Mouse (Mus musculus) limb, embryonic 15.5 days (tissue): ENCODE measurements around the gene Gm10521. TPM values are rescaled to one million over a fixed set of nuclear protein-coding genes. Genes with fewer than 3 reads are reported as not detected.
"Not testable (repeated sequence)": the region's sequence is repeated elsewhere in the genome, so short reads cannot be mapped to it uniquely, and the experiment has no call there.

Experiments used
- ATAC-seq: fragments of 200-750 bp; cut with Nextera tagmentation; 2 replicates; pipeline ENCODE4 v1.8.0; 2017; ENCODE audit warnings: low read depth, moderate TSS enrichment; ENCODE audit not compliant: insufficient number of reproducible peaks, low FRiP score, low TSS enrichment
- H3K27ac ChIP-seq: fragments of 300-500 bp; sonication (generic); 2 replicates; pipeline ENCODE4 v1.5.1; 2015; ENCODE audit warnings: moderate library complexity, mild to moderate bottlenecking, inconsistent platforms
- H3K27me3 ChIP-seq: fragments of 300-500 bp; sonication (generic); 2 replicates; pipeline ENCODE4 v1.6.1; 2015; ENCODE audit warnings: inconsistent platforms
- H3K36me3 ChIP-seq: fragments of 300-500 bp; sonication (generic); 2 replicates; pipeline ENCODE4 v1.6.1; 2015; ENCODE audit warnings: inconsistent platforms
- H3K4me1 ChIP-seq: fragments of 300-500 bp; sonication (generic); 2 replicates; pipeline ENCODE4 v1.6.1; 2015; ENCODE audit warnings: inconsistent platforms
- H3K4me2 ChIP-seq: fragments of 300-500 bp; sonication (generic); 2 replicates; pipeline ENCODE4 v1.6.1; 2015; ENCODE audit warnings: mild to moderate bottlenecking, inconsistent platforms
- H3K4me3 ChIP-seq: fragments of 300-500 bp; sonication (generic); 2 replicates; pipeline ENCODE4 v1.5.1; 2015; ENCODE audit warnings: mild to moderate bottlenecking, inconsistent platforms
- H3K9ac ChIP-seq: fragments of 300-500 bp; sonication (generic); 2 replicates; pipeline ENCODE4 v1.6.1; 2015; ENCODE audit warnings: inconsistent platforms
- H3K9me3 ChIP-seq: fragments of 300-500 bp; sonication (generic); 2 replicates; pipeline ENCODE4 v1.6.1; 2016; ENCODE audit warnings: inconsistent platforms
- WGBS: fragments of 180-500 bp; shearing (Covaris S2); methylation state at CpG from one replicate; pipeline ENCODE4 v1.1.7; 2015; 5-methylcytosine and 5-hydroxymethylcytosine counted together
- polyA plus RNA-seq: library from polyadenylated mRNA; unstranded; fragments of >200 nt; fragmentation: Nextera tagmentation; extraction: Ambion mirVana; gene quantifications from 2 replicates; pipeline ENCODE4 v1.2.1, GENCODE M21; 2015

Gm10521 gene
- polyA plus RNA-seq, result not detected in 2 replicates

DNA sequence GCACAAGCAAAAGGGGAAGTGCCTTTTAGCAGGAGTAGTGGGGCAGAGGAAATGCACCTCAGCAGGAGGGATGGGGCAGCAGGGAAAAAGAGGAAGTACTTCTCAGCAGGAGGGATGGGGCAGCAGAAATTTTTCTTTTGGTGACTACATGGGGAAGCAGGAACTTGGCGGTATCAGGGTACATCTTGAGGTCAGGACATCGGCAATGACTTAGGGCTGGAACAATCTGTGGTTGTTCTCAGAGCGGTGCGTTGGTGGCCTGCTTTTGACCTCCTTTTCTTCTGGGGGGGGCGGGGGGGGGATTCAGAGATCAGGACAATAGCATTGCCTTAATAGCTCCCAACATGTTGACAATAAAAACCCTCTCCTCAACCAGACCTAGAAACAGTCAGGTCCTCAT is at the start of gene Gm10521:
Gene Gm10521, plus strand, starts transcription at position 301 of the 400 bp plus-strand sequence.
- not testable (repeated sequence) for H3K4me1 ChIP-seq, H3K4me2 ChIP-seq, H3K27ac ChIP-seq, ATAC-seq, H3K36me3 ChIP-seq, H3K9me3 ChIP-seq, H3K4me3 ChIP-seq, H3K27me3 ChIP-seq, H3K9ac ChIP-seq
- WGBS, result 79% methylated on average over 5 of the region's 5 CpGs

DNA sequence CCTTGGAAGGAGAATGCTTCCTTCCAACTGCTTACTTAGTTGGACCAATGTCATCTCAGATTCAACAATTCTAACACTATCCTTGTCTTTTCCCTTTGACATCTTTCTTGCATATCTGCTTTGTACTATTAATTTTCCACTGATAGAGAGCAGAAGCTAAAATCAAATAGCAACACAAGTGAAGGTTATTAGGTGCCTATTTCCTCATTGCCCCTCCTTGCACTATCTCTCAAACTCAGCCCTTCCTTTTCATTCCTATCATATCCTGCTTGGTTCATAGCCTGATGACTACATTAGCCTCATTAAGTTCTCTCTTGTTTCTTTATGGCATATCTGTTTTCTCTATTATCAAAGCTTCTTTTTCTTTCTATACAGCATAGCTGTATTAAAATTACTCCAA is 47.3 kb upstream of the Gm10521 start:
- no peaks in the 10 kb centered on the region for H3K27me3 ChIP-seq
- no peak overlapping the region for H3K27ac ChIP-seq
- no peaks in the 10 kb centered on the region for H3K9me3 ChIP-seq
- ATAC-seq, result no peak
- no peaks in the 10 kb centered on the region for H3K36me3 ChIP-seq
- no peak overlapping the region for H3K4me2 ChIP-seq
- H3K4me3 ChIP-seq, result no peak overlapping the region
- no peaks in the 10 kb centered on the region for H3K4me1 ChIP-seq
- H3K9ac ChIP-seq, result no peak overlapping the region

DNA sequence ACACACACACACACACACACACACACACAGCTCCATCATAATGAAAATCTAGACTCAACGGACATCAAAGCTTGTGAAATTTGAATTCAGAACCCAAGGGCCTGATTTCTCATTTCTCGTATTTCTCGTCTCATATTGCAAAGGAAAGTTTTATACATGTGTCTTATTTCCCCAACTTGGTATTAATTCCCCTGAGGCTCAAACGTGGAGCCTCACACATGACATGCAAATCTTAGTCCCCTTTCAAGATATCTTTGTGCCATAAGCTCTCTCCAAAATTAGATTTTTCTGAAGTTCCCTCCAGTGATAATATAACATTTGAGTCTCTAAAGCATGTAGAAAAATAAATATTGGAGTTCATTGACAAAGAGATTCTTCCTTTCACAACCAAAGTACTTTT is 46.7 kb upstream of the Gm10521 start:
- Histone ChIP-seq H3K4me3 (no peak overlapping the region), H3K4me1 (no peaks in the 10 kb centered on the region)

DNA sequence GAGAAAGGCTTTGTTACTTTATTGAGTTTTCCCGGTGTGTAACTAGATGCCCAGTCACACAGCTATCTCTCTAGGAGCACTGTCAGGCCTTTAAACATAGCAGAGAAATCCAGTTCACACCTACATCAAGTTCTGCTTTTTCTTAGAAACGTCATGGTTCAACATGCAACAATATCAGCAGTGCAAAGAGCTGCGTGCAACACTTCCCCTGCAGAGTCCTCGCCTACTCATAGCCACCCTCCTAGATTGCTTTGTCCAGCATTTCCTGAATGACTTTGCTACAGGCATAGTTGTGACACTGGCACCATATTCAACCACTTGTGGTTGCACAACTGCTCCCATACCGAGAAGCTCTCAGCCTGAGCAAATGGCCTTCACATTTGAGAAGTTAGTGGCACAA is 46.0 kb upstream of the Gm10521 start:
- no peak overlapping the region for H3K4me3 ChIP-seq
- no peak overlapping the region for H3K4me2 ChIP-seq
- H3K4me1 ChIP-seq, result no peaks in the 10 kb centered on the region
- no peaks in the 10 kb centered on the region for H3K27me3 ChIP-seq
- no peak for ATAC-seq
- no peak overlapping the region for H3K9ac ChIP-seq
- 86% methylated on average over 5 of the region's 5 CpGs for WGBS
- H3K36me3 ChIP-seq, result no peaks in the 10 kb centered on the region
- H3K9me3 ChIP-seq, result no peaks in the 10 kb centered on the region
- H3K27ac ChIP-seq, result no peak overlapping the region

More for the DNA sequence above, 46.7 kb upstream of the Gm10521 start:
- Histone ChIP-seq H3K9me3 (no peaks in the 10 kb centered on the region), H3K27ac (no peak overlapping the region), H3K27me3 (no peaks in the 10 kb centered on the region), H3K36me3 (no peaks in the 10 kb centered on the region), H3K9ac (no peak overlapping the region), H3K4me2 (no peak overlapping the region)
- 79% methylated on average over 4 of the region's 4 CpGs for WGBS
- ATAC-seq, result no peak

DNA sequence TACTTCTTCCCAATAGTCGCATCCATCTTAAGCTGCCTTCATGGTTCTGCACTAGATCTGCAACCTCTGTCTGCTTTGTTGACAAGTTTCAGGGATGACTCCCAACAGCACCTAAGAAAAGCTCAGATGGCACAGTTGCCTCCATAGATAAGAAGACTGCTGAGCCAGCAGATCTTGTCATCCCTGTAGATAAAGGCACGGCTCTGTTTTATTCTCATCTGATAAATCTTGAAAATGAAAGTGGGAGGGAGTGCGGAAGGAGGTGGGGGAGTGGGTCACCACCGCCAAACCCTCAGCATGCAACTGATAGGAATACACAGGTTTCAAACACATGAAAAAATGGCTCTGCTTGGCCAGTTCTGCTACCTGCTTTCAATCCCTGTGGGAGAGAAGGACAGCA is 30.0 kb upstream of the Gm10521 start:
- H3K4me1 ChIP-seq, result no peaks in the 10 kb centered on the region
- ATAC-seq, result no peak
- H3K9ac ChIP-seq, result no peak overlapping the region
- no peaks in the 10 kb centered on the region for H3K27me3 ChIP-seq
- no peak overlapping the region for H3K4me2 ChIP-seq
- no peak overlapping the region for H3K4me3 ChIP-seq
- no peaks in the 10 kb centered on the region for H3K36me3 ChIP-seq
- WGBS, result 88% methylated on average over 4 of the region's 4 CpGs
- H3K9me3 ChIP-seq, result no peaks in the 10 kb centered on the region
- H3K27ac ChIP-seq, result no peak overlapping the region

DNA sequence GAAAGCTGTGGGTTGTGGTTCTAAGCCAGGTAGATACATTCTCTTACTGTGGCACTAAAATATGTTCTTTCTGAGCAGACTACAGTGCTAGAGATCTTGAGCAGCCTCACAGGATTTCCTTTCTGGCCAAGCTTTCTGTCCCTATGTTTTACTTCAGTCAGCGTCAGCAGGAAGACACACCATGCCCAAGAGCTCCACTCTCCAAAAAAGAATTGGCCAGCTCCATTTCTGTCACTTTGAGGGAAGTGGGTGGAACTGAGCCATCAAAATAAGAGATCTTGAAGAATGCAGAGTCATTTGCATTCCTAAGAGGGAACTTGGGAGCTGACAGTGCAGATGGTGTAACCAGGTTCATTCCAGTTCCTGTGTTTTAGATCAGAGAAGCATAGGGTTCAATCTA is 8.5 kb upstream of the Gm10521 start:
- Histone ChIP-seq H3K36me3 (no peaks in the 10 kb centered on the region), H3K4me3 (no peak overlapping the region), H3K4me1 (no peaks in the 10 kb centered on the region), H3K4me2 (no peak overlapping the region), H3K9me3 (no peaks in the 10 kb centered on the region), H3K27me3 (no peaks in the 10 kb centered on the region), H3K9ac (no peak overlapping the region), H3K27ac (no peak overlapping the region)
- ATAC-seq, result no peak
- WGBS, result 86% methylated on average over 1 of the region's 1 CpGs

DNA sequence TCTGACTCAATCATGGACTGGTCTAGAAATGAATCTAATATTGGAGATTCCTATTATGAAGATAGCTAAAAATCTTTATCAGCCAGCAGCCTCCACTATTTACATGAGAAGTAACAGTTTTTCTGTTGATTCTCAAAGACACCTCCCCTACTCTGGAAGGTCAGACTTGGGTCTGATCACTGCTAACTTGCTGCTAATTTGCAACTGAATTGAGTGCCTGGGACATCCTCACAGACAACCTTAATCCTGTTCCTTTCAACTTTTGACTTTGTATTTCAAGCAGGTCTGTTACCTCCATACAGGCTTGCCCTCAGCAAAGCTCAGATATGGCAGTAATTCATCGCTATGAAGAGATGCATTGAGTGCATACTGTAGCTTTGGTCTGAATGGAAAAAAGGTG is 8.5 kb downstream of the Gm10521 start:
- H3K9me3 ChIP-seq, result no peaks in the 10 kb centered on the region
- 75% methylated on average over 1 of the region's 1 CpGs for WGBS

DNA sequence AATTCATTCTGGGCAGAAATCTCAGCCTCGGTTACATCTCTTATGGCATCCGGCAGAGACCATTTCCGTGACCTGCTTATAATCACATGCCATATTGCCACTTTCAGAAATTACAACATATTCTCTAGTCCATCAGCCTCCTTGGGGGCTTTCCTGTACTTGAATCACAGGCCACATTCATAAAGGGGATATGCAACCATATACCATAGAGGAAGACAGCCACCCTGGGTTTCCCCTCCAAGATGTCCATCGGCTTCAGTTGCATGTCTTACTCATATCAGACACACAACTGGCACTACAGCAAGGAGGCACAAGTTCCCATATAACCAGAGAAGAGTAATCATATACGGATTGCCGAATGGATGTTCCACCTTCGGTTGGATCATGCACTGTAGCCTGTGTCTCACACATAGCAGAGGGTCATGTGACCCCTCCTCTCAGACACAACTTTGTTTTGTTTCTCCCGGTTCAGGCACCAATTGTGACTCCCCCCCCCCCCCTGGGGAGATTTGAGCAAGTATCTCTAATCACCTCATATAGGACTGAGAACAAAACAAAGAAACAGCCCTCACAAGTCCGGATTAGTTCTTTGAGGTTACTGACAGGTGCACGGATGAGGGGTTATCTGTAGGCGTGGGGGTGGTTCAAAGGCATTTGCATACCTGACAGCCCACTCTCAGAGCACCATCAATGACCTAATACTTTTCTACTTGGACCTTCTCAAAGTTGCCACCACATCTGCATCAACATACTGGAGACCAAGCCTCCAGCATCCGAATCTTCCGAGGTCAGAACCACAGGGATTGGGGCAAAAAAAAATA is 20.4 kb downstream of the Gm10521 start:
- H3K9ac ChIP-seq, result no peak overlapping the region
- no peak overlapping the region for H3K4me2 ChIP-seq
- H3K36me3 ChIP-seq, result no peaks in the 10 kb centered on the region
- H3K9me3 ChIP-seq, result no peaks in the 10 kb centered on the region
- WGBS, result 84% methylated on average over 13 of the region's 13 CpGs
- no peak overlapping the region for H3K4me3 ChIP-seq
- H3K27me3 ChIP-seq, result no peaks in the 10 kb centered on the region
- no peaks in the 10 kb centered on the region for H3K4me1 ChIP-seq
- no peak for ATAC-seq
- H3K27ac ChIP-seq, result no peak overlapping the region

More for the DNA sequence above, 8.5 kb downstream of the Gm10521 start:
- ATAC-seq, result no peak
- Histone ChIP-seq H3K4me1 (no peaks in the 10 kb centered on the region), H3K36me3 (no peaks in the 10 kb centered on the region), H3K27me3 (no peaks in the 10 kb centered on the region), H3K4me3 (no peak overlapping the region), H3K27ac (no peak overlapping the region), H3K4me2 (no peak overlapping the region), H3K9ac (no peak overlapping the region)

DNA sequence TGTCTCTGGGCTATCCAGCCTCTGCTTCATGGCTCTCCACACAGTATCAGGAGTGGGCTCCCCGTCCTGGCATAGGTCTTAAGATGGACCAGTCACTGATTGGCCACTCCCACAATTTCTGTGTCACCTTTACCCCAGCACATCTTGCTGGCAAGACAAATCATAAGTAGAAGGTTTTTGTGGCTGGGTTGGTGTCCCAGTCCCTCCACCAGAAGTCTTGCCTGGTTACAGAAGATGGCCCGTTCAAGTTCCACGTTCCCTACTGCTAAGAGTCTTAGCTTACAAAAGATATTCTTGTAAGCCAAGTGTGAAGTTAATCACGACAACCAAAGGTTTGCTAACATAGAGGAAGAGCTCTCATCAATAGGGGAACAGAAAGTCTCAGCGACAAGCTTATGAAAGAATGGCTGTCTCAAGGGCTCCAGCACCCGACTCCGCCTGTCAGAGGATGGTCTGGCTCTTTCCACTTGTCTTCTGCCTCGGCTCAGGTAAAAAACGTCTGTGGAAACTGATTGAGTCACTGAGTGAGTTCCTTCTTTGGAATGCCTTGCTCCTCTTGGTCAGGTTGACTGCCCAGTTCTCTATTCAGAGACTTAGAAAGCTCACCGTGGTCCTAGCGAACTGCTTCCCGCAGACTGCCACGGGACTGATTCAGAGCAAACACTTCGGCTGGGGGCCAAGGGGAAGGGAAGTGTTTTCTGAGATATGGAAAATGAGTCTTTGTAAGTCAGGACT is 22.0 kb downstream of the Gm10521 start, which contains the start of gene Slamf6:
Gene Slamf6, plus strand, starts transcription at position 211 of the 735 bp plus-strand sequence.
- 85% methylated on average over 14 of the region's 14 CpGs for WGBS
- Histone ChIP-seq H3K36me3 (no peaks in the 10 kb centered on the region), H3K4me3 (no peak within 1 kb of the TSS), H3K27ac (no peak within 1 kb of the TSS), H3K9ac (no peak within 1 kb of the TSS), H3K4me1 (no peaks in the 10 kb centered on the region), H3K27me3 (no peaks in the 10 kb centered on the region), H3K4me2 (no peak within 1 kb of the TSS), H3K9me3 (no peaks in the 10 kb centered on the region)
- no peak for ATAC-seq

DNA sequence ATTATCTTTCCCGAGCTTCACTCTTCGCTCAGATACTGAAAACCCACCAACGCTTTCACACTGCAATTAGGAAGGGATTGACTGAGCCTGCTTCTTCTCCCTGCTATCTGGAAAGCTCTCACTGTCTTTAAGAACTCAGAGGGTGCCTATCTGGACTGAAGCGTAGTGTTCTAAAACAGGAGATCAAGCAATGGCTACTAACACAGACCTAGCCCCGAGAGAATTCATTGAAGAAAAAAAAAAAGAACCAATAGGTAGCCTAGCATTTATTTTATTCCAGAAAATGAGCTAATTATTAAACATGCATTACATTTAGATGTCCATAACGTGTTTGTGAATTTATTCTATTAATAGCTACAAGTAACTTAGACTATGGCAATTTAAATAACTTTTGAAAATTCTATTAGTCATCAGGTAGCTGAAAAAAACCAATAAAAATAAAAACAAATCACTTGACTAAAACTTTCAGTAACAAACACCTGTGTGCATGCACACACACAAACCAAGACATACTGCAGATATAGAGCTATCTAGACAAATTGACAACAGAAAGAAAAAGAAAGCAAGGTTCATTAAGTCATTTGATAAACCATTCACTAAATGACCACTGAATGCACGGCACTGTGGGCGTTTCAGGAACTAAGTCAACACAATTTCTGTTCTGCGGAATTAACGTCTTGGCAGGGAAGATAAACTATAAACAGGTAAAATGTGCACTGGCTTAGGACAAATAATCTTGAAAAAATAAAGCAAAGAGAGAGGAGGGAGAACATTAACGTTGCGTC is 22.9 kb downstream of the Gm10521 start:
- WGBS, result 87% methylated on average over 12 of the region's 12 CpGs

DNA sequence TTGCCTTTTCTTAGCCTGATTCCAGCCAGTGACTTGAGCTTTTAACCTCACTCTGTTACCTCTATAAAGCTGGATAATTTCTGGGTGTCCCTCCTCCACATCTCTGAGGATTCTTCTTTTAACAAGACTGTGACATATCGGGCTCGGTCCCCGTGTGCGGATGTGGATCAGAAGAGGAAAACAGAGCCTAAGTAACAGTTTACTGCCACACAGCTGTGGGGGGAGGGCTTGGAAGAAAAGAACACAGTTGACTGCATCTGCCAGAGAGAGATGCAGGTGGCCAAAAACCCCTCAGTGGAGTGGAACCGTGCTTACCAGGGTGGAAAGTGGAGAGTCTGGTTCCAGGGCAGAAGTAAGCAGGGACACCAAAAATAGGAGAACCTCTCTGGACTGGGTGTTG is 23.7 kb downstream of the Gm10521 start:
- Histone ChIP-seq H3K4me2 (no peak overlapping the region), H3K36me3 (no peaks in the 10 kb centered on the region), H3K9me3 (no peaks in the 10 kb centered on the region), H3K27me3 (no peaks in the 10 kb centered on the region), H3K4me3 (no peak overlapping the region), H3K4me1 (no peaks in the 10 kb centered on the region), H3K9ac (no peak overlapping the region), H3K27ac (no peak overlapping the region)
- no peak for ATAC-seq
- 79% methylated on average over 5 of the region's 5 CpGs for WGBS

More for the DNA sequence above, 22.9 kb downstream of the Gm10521 start:
- H3K27ac ChIP-seq, result no peak overlapping the region
- H3K9me3 ChIP-seq, result no peaks in the 10 kb centered on the region
- no peaks in the 10 kb centered on the region for H3K27me3 ChIP-seq
- no peaks in the 10 kb centered on the region for H3K36me3 ChIP-seq
- H3K4me3 ChIP-seq, result no peak overlapping the region
- ATAC-seq, result no peak
- no peak overlapping the region for H3K4me2 ChIP-seq
- H3K4me1 ChIP-seq, result no peaks in the 10 kb centered on the region
- H3K9ac ChIP-seq, result no peak overlapping the region
